Mouse (Mus musculus) testis, adult 2 months (tissue): ENCODE results near the gene Luc7l2. TPM values are rescaled to one million over a fixed set of nuclear protein-coding genes. Genes with fewer than 3 reads are reported as not detected.
A peak's percentile ranks its signal among the peaks of the same experiment; 100 is the strongest.
"Not testable (repeated sequence)": the region's sequence is repeated elsewhere in the genome, so short reads cannot be mapped to it uniquely, and the experiment has no call there.

Source experiments
- H3K27ac ChIP-seq: fragments of 200-500 bp; 2 replicates; pipeline ENCODE4 v1.5.1; 2012; ENCODE audit warnings: low read depth, low read length; ENCODE audit not compliant: control insufficient read depth, insufficient read depth
- H3K27me3 ChIP-seq: fragments of 200-500 bp; 2 replicates; pipeline ENCODE4 v1.6.1; 2012; ENCODE audit warnings: mild to moderate bottlenecking, low read length, moderate library complexity; ENCODE audit not compliant: control insufficient read depth, insufficient read depth
- H3K36me3 ChIP-seq: fragments of 200-500 bp; 2 replicates; pipeline ENCODE4 v1.6.1; 2012; ENCODE audit warnings: mild to moderate bottlenecking, low read length; ENCODE audit not compliant: control insufficient read depth, insufficient read depth
- H3K4me1 ChIP-seq: fragments of 200-500 bp; 2 replicates; pipeline ENCODE4 v1.6.1; 2012; ENCODE audit warnings: low read length; ENCODE audit not compliant: control insufficient read depth, insufficient read depth
- H3K4me3 ChIP-seq: fragments of 200-500 bp; 2 replicates; pipeline ENCODE4 v1.5.1; 2012; ENCODE audit warnings: low read depth, mild to moderate bottlenecking, low read length, moderate library complexity, mixed read lengths; ENCODE audit not compliant: control insufficient read depth
- CTCF ChIP-seq: fragments of 200-500 bp; IDR thresholded peaks from 2 replicates; pipeline ENCODE4 v1.5.1; 2012; ENCODE audit warnings: low read depth, mild to moderate bottlenecking, inconsistent platforms, low read length, moderate library complexity; ENCODE audit not compliant: control insufficient read depth, insufficient read depth, insufficient replicate concordance
- POLR2A ChIP-seq: fragments of 200-500 bp; IDR thresholded peaks from 2 replicates; pipeline ENCODE4 v1.6.1; 2012; ENCODE audit warnings: low read depth, mild to moderate bottlenecking, inconsistent platforms, low read length, moderate library complexity; ENCODE audit not compliant: control insufficient read depth
- polyA plus RNA-seq: library from polyadenylated mRNA; depleted of rRNA; stranded (reverse); fragments of >200 nt; gene quantifications from 2 replicates; pipeline ENCODE4 v1.2.3, GENCODE M21; 2012

Luc7l2 gene
- polyA plus RNA-seq, 1 experiment, result 30.9 TPM

DNA sequence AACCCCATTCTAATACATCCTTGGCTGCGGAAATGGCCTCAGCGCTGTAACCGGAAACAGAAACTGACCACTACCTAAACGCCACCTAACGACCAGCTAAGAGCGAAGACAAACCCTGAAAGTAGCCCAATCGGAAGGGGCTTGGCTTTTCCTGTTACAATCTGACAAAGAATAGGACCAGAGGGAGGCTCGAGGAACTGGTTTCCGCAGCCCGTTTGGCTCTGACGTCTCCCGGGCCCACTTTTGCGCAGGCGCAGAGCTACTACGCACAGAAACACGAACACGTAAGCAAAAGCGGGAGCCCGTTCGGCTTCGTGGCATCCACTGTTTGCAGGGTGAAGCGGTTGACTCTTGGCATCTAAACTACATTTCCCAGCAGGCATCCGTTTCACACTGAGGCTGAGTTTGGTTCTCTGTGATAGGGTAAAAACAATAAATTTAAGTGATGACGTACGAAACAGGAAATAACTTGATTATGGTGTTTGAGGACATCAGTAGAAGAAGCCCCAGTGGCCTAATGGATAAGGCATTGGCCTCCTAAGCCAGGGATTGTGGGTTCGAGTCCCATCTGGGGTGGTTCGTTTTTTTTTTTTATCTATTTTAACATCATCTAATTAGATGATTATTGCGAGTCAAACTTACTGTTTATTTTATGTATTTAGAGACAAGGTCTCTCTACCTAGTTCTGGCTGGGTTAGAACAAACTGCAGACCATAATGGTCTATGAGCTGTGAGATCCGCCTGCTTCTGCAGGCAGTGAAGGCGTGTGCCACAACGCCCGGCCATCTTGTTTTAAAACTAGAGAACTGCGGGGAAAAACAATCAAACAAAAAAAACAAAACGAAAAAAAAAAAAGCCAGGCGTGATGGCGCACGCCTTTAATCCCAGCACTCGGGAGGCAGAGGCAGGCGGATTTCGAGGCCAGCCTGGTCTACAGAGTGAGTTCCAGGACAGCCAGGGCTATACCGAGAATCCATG lies 17.4 kb upstream of the Luc7l2 start, which contains the start of gene Fmc1:
Gene Fmc1 (plus strand): TSS at position 75 of the 978 bp plus-strand sequence.
- H3K4me1 ChIP-seq, result no peaks in the 10 kb centered on the region; the same call in none of the 2 replicates
- peak within 1 kb of the TSS; percentile 96 for H3K27ac ChIP-seq
- H3K36me3 ChIP-seq, result no peaks in the 10 kb centered on the region
- H3K4me3 ChIP-seq, result peak within 1 kb of the TSS; percentile 92
- H3K27me3 ChIP-seq, result no peaks in the 10 kb centered on the region
- TF ChIP-seq POLR2A, result peak; percentile 91
- TF ChIP-seq CTCF, result no peak

DNA sequence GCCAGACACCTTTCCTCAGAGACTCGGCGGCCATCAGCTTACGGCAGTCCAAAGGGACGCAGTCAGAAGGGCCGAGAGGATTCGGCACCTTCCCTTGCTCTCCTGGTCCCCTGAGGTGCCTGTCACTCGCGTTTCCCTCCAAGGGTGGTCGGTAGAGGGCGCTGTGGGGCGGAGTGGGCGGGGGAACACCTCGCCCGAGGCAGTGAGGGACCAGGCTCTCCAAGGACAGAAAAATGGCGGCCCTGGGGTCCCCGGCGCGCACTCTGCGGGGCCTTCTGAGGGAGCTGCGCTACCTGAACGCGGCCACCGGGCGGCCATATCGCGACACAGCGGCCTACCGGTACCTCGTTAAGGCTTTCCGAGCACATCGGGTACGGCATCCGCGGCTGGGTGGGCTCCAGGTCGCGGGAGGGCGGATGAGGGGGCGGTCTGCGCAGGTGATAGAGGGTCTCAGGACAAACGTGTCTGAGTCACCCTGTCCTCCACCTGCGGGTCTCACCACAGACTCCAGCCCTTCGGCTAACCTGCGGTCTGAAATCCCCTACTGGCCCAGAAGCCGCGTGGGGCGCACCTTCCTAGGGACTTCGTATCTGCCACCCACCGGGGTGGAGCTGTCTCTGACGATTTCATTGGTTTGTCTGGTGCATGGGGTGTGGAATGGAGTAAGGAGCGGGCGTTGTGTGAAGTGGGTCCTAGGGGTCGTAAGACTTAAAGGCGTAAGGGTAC lies 16.3 kb upstream of the Luc7l2 start:
- TF ChIP-seq CTCF (peak; percentile 97), POLR2A (peak; percentile 67)
- peak overlapping the region; percentile 92 for H3K4me3 ChIP-seq
- no peaks in the 10 kb centered on the region; the same call in none of the 2 replicates for H3K4me1 ChIP-seq
- H3K36me3 ChIP-seq, result no peaks in the 10 kb centered on the region
- no peaks in the 10 kb centered on the region for H3K27me3 ChIP-seq
- H3K27ac ChIP-seq, result peak overlapping the region; percentile 92

DNA sequence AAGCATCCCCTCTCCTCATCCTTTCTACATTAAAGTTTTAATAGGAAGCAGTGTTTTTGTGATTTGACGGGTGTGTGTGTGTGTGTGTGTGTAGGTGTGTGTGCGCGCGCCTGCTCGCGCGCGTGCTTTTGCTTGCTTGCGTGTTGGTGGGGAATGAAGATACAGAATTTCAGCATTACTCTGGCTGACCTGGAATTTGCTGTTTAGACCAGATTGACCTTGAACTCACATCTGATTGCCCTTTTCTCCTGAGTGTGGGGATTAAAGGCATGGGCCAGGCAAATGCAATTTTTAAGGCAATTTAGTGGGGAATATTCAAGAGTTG lies 15.8 kb upstream of the Luc7l2 start:
- H3K36me3 ChIP-seq, result no peaks in the 10 kb centered on the region
- H3K27me3 ChIP-seq, result no peaks in the 10 kb centered on the region
- no peak for TF ChIP-seq POLR2A
- TF ChIP-seq CTCF, result no peak
- peak overlapping the region; percentile 92 for H3K4me3 ChIP-seq
- no peaks in the 10 kb centered on the region; the same call in none of the 2 replicates for H3K4me1 ChIP-seq
- peak overlapping the region; percentile 92 for H3K27ac ChIP-seq

DNA sequence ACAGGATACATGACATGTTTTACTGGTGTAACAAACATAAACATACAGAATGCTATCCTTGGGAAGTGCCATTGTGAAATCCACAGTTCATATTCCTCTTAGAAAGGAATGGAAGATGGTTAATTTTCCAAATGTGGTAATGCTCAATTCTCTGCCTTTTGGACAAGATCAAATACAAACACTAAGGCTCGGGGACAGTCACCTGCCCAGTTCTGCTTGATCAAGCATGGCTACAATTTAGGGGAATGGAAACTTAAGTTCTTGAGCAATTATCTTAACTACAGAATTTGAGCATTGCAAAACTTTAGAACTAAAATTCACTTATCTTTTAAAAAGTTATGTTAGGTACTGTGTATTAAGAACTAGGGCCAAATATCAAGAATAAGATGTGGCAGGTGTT lies 15.3 kb upstream of the Luc7l2 start:
- Histone ChIP-seq H3K4me3 (no peak overlapping the region), H3K36me3 (no peaks in the 10 kb centered on the region), H3K27me3 (no peaks in the 10 kb centered on the region), H3K4me1 (no peaks in the 10 kb centered on the region; the same call in none of the 2 replicates), H3K27ac (no peak overlapping the region)
- TF ChIP-seq CTCF (no peak), POLR2A (no peak)

DNA sequence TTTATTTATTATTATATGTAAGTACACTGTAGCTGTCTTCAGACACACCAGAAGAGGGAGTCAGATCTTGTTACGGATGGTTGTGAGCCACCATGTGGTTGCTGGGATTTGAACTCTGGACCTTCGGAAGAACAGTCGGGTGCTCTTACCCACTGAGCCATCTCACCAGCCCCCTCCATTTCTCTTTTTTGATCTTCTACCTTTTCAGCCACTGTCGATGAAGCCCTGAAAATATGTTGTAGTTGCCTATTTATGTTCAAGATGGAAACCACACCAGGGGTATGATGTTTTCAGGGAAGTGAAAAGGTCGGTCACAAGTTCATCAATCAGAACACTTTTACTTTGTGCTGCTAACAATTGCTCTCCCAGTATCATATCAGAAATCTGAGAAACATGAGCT lies 7.0 kb upstream of the Luc7l2 start:
- not testable (repeated sequence) for H3K27me3 ChIP-seq, H3K4me1 ChIP-seq, H3K4me3 ChIP-seq, H3K27ac ChIP-seq, H3K36me3 ChIP-seq

DNA sequence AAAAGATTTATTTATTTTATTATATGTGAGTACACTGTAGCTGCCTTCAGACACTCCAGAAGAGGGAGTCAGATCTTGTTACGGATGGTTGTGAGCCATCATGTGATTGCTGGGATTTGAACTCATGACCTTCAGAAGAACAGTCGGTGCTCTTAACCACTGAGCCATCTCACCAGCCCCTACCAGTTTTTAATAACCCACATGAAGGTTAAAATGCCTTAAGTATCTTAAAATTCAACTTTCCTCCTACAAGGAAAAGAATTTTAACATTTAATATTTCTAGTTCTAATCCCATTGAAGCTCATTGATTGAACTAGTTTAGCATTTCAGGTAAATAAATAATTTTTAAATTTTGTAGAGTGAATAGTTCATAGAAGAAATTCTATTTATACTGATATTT lies 4.1 kb upstream of the Luc7l2 start:
- H3K4me1 ChIP-seq, H3K27me3 ChIP-seq, H3K36me3 ChIP-seq, H3K27ac ChIP-seq, H3K4me3 ChIP-seq: not testable (repeated sequence)

DNA sequence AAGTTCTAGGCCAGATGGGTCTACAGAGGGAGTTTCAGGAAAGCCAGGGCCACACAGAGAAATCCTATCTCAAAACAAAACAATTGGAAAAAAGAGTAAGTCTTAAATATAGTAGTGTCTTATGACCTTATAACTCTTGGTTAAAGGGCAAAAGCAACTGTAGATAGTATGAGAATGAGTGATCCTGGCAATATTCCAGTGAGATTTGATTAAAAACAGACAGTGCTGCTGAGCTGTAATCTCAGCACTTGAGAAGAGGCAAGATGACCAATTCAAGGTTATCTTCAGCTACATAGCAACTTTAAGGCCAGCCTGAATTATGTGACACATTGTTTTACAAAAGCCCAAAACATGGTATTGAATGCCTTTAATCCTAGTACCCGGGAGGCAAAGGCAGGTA lies 3.4 kb upstream of the Luc7l2 start:
- Histone ChIP-seq H3K36me3 (0 out of 2 replicates have a peak, but pooled peaks cover 1% of the 10 kb centered on the region), H3K27me3 (no peaks in the 10 kb centered on the region), H3K4me3 (no peak overlapping the region), H3K27ac (no peak overlapping the region), H3K4me1 (peaks cover 3% of the 10 kb centered on the region; the same call in 1 of the 2 replicates)
- no peak for TF ChIP-seq CTCF
- TF ChIP-seq POLR2A, result no peak

DNA sequence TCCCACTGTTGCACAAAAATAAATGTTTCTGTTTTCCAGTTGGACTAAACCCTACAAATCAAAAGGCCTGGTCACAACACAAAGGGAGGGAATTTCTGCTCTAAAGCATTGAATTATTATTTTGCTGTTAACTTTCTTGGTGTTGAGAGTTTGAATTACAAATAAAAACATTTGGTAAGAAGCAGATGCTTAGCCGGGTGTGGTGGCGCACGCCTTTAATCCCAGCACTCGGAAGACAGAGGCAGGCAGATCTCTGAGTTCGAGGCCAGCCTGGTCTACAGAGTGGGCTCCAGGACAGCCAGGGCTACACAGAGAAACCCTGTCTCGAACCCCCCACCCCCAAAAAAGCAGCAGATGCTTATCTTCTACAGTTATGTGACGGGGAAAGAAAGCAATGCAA lies 2.5 kb upstream of the Luc7l2 start:
- H3K36me3 ChIP-seq, H3K4me3 ChIP-seq, H3K4me1 ChIP-seq, H3K27me3 ChIP-seq: not testable (repeated sequence)
- H3K27ac ChIP-seq, result peak overlapping the region; percentile 13; the same call in 1 of the 2 replicates

DNA sequence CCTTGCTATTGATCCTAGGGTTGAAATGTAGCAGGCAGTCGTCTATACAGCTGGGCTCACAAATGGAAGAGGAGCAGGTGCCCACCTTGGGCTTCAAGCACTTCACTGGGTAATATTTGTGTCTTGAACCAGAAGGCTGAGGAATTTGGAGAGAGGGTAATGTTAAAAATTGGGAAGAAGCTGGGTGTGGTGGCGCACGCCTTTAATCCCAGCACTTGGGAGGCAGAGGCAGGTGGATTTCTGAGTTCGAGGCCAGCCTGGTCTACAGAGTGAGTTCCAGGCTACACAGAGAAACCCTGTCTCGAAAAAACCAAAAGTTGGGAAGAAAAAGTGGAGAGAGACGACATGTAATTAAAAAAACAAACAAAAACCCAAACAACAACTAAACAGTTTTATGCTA lies 1.3 kb upstream of the Luc7l2 start:
- not testable (repeated sequence) for H3K27me3 ChIP-seq, H3K36me3 ChIP-seq, H3K4me1 ChIP-seq
- H3K4me3 ChIP-seq, result peak overlapping the region; percentile 63
- peak overlapping the region; percentile 77 for H3K27ac ChIP-seq
